Mouse (Mus musculus) lung, postnatal 25 days (tissue): ENCODE results near the gene Gm21870.
"Not testable (repeated sequence)": the region's sequence is repeated elsewhere in the genome, so short reads cannot be mapped to it uniquely, and the experiment has no call there.

ENCODE experiments used
- DNase-seq: peaks from one replicate; pipeline ENCODE4 v3.0.0; 2022; ENCODE audit warnings: low spot score

Gene Gm21870

DNA sequence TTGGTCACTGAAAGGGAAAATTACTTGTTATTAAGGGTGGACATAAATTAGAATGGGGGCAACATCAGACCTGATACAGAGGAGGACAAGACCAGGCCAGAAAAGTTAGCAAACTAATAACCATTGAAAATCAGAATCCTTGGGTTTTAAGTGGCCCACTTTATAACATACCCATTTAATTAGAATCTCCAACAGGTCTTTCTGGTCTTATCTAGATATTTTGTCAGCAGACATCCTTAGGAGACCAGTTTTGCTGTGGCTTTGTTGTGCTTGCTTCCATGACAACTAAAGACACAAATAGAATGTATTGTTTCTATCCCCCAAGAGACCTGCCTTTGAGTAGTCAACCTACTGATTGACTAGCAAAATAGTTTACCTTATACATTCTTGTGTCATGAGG is at the start of gene Gm21870:
Gene Gm21870, minus strand, starts transcription at position 101 of the 400 bp plus-strand sequence.
- not testable (repeated sequence) for DNase-seq

DNA sequence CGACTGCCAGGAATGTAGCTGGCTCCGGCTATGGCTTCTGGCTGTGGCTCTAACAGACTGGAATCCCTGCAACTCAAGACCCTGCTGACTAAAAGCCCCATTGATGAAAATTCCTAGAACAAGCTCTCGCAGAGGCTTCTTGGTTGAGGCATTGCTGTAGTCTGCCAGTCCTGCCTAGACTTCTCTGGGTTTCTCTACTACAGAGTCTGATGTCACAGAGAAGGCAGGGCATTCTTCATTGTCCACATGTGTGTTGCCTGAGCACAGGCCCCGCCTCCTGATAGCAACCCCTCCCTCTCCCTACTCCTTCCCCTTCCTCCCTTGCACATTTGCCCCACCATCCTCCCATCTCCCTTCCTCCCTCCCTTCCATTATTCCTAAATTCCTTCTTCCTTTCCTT is 30.2 kb downstream of the Gm21870 start, which contains the start of gene Btbd35f6:
Gene Btbd35f6, minus strand, starts transcription at position 101 of the 400 bp plus-strand sequence.
- not testable (repeated sequence) for DNase-seq
